Mouse (Mus musculus) limb, embryonic 14.5 days (tissue): ENCODE results near the gene Bub1b. TPM values are rescaled to one million over a fixed set of nuclear protein-coding genes. Genes with fewer than 3 reads are reported as not detected.

Experiments used
- ATAC-seq: fragments of 200-750 bp; cut with Nextera tagmentation; 2 replicates; pipeline ENCODE4 v1.8.0; 2017; ENCODE audit warnings: low read depth, moderate number of reproducible peaks, moderate TSS enrichment; ENCODE audit not compliant: low FRiP score
- DNase-seq: peaks from one replicate; pipeline ENCODE4 v3.0.0-alpha.2; 2015; ENCODE audit warnings: low spot score
- H3K27ac ChIP-seq: fragments of 300-500 bp; sonication (generic); replicated peaks from 2 replicates; pipeline ENCODE4 v1.5.1; 2014; ENCODE audit warnings: low read depth, mild to moderate bottlenecking, low read length, moderate library complexity, mixed read lengths
- H3K27me3 ChIP-seq: fragments of 300-500 bp; sonication (generic); 2 replicates; pipeline ENCODE4 v1.6.1; 2014; ENCODE audit warnings: low read length, mixed read lengths; ENCODE audit not compliant: control insufficient read depth, insufficient read depth
- H3K36me3 ChIP-seq: fragments of 300-500 bp; sonication (generic); 2 replicates; pipeline ENCODE4 v1.6.1; 2014; ENCODE audit warnings: mild to moderate bottlenecking, low read length, moderate library complexity, mixed read lengths; ENCODE audit not compliant: control insufficient read depth, insufficient read depth
- H3K4me1 ChIP-seq: fragments of 300-500 bp; sonication (generic); 2 replicates; pipeline ENCODE4 v1.6.1; 2014; ENCODE audit warnings: antibody characterized with exemption, low read length, mixed read lengths; ENCODE audit not compliant: control insufficient read depth, insufficient read depth
- H3K4me2 ChIP-seq: fragments of 300-500 bp; sonication (generic); replicated peaks from 2 replicates; pipeline ENCODE4 v1.6.1; 2014; ENCODE audit warnings: low read depth, mild to moderate bottlenecking, low read length, moderate library complexity; ENCODE audit not compliant: severe bottlenecking
- H3K4me3 ChIP-seq: fragments of 300-500 bp; sonication (generic); replicated peaks from 2 replicates; pipeline ENCODE4 v1.5.1; 2014; ENCODE audit warnings: low read length
- H3K9ac ChIP-seq: fragments of 300-500 bp; sonication (generic); 2 replicates; pipeline ENCODE4 v1.6.1; 2014; ENCODE audit warnings: mild to moderate bottlenecking, low read depth, low read length, moderate library complexity; ENCODE audit not compliant: severe bottlenecking
- H3K9me3 ChIP-seq: fragments of 300-500 bp; sonication (generic); 2 replicates; pipeline ENCODE4 v1.6.1; 2016; ENCODE audit warnings: low read length; ENCODE audit not compliant: control insufficient read depth
- POLR2A ChIP-seq: fragments of 200-500 bp; IDR thresholded peaks from 2 replicates; pipeline ENCODE4 v1.8.0; 2012; ENCODE audit warnings: inconsistent platforms, mild to moderate bottlenecking, moderate library complexity, borderline replicate concordance; ENCODE audit not compliant: insufficient read depth, insufficient read length; ENCODE audit errors: extremely low read depth
- WGBS: fragments of 180-500 bp; shearing (Covaris S2); extraction: QIAGEN DNeasy Blood & Tissue Kit; methylation state at CpG from one replicate; pipeline ENCODE4 v1.1.7; 2014; 5-methylcytosine and 5-hydroxymethylcytosine counted together
- polyA plus RNA-seq, 2 experiments: library from polyadenylated mRNA; depleted of rRNA in 1 of 2; stranded (reverse) in 1 of 2; unstranded in 1 of 2; fragments of >200 nt; fragmentation: Nextera tagmentation in 1 of 2; extraction: Ambion mirVana in 1 of 2; gene quantifications; 2 replicates each; pipeline versions ENCODE4 v1.2.1 to v1.2.3; 2012 to 2014

Bub1b gene
- polyA plus RNA-seq, 2 experiments = 53.5 to 64.4 TPM

GRCm38 (mm10) chr2:118572183-118572836 lies 25.7 kb upstream of the Bub1b start:
- no peak overlapping the region for H3K9ac ChIP-seq
- H3K9me3 ChIP-seq = no peaks in the 10 kb centered on the region
- no peaks in the 10 kb centered on the region for H3K36me3 ChIP-seq
- no peaks in the 10 kb centered on the region for H3K4me1 ChIP-seq
- H3K27ac ChIP-seq = no peak overlapping the region
- no peak for ATAC-seq
- no peak overlapping the region for H3K4me3 ChIP-seq
- WGBS = 80% methylated on average over 9 of the region's 9 CpGs
- no peak overlapping the region for H3K4me2 ChIP-seq
- H3K27me3 ChIP-seq = no peaks in the 10 kb centered on the region
- no peak for TF ChIP-seq POLR2A
- DNase-seq = no peak

- no peaks in the 10 kb centered on the region for H3K27me3 ChIP-seq
- H3K4me1 ChIP-seq = no peaks in the 10 kb centered on the region
- DNase-seq (no peak), ATAC-seq (no peak)
- H3K36me3 ChIP-seq = no peaks in the 10 kb centered on the region
- 80% methylated on average over 3 of the region's 3 CpGs for WGBS
- no peak overlapping the region for H3K9ac ChIP-seq
- no peak for TF ChIP-seq POLR2A
- H3K4me2 ChIP-seq = no peak overlapping the region
- H3K9me3 ChIP-seq = no peaks in the 10 kb centered on the region
- H3K4me3 ChIP-seq = no peak overlapping the region
- no peak overlapping the region for H3K27ac ChIP-seq
Observed at GRCm38 (mm10) chr2:118573135-118573534, 24.9 kb upstream of the Bub1b start.

- TF ChIP-seq POLR2A = no peak
- no peak overlapping the region for H3K27ac ChIP-seq
- DNase-seq = no peak
- no peak overlapping the region for H3K4me2 ChIP-seq
- H3K9me3 ChIP-seq = no peaks in the 10 kb centered on the region
- WGBS = 74% methylated on average over 5 of the region's 5 CpGs
- H3K4me3 ChIP-seq = no peak overlapping the region
- H3K4me1 ChIP-seq = no peaks in the 10 kb centered on the region
- no peak overlapping the region for H3K9ac ChIP-seq
- no peaks in the 10 kb centered on the region for H3K36me3 ChIP-seq
- ATAC-seq = no peak
- no peaks in the 10 kb centered on the region for H3K27me3 ChIP-seq
Observed at GRCm38 (mm10) chr2:118586013-118586412, 12.0 kb upstream of the Bub1b start.

GRCm38 (mm10) chr2:118587686-118588085 lies 10.3 kb upstream of the Bub1b start:
- Histone ChIP-seq H3K9me3 (no peaks in the 10 kb centered on the region), H3K9ac (no peak overlapping the region), H3K36me3 (no peaks in the 10 kb centered on the region), H3K27me3 (no peaks in the 10 kb centered on the region), H3K4me1 (no peaks in the 10 kb centered on the region), H3K4me2 (no peak overlapping the region), H3K27ac (no peak overlapping the region), H3K4me3 (no peak overlapping the region)
- WGBS = 81% methylated on average over 3 of the region's 3 CpGs
- no peak for TF ChIP-seq POLR2A
- no peak for DNase-seq
- no peak for ATAC-seq

DNA sequence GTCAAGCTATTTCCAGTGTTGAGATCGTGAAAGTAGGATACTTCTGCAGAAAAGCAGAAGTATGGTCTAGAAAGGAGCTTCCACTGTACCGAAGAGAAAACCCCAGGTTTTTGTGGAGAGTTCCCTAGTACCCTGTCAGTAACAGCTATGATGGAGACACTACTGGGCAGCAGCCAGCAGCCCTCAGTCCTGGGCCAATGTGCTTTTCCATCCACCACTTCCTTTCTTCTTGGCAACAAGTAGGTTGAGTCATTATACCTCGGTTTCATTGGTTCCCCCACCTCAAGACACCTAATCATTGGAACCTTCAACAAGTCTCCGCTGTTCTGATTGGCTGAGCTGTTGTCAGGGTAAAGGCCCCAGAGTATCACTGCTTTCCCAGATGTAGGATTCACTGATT lies 6.9 kb upstream of the Bub1b start:
- Histone ChIP-seq H3K27me3 (no peaks in the 10 kb centered on the region), H3K27ac (no peak overlapping the region), H3K4me1 (no peaks in the 10 kb centered on the region), H3K4me2 (no peak overlapping the region), H3K9ac (no peak overlapping the region), H3K9me3 (no peaks in the 10 kb centered on the region), H3K4me3 (no peak overlapping the region), H3K36me3 (no peaks in the 10 kb centered on the region)
- no peak for TF ChIP-seq POLR2A
- 81% methylated on average over 4 of the region's 4 CpGs for WGBS
- ATAC-seq = no peak
- DNase-seq = no peak
